Mouse (Mus musculus) embryonic facial prominence, embryonic 13.5 days (tissue): Measurements from ENCODE around the gene Acat2. TPM values are rescaled to one million over a fixed set of nuclear protein-coding genes. Genes with fewer than 3 reads are reported as not detected.

Experiments used
- ATAC-seq: fragments of 200-750 bp; cut with Nextera tagmentation; 2 replicates; pipeline ENCODE4 v1.8.0; 2017; ENCODE audit warnings: low read depth; ENCODE audit not compliant: insufficient number of reproducible peaks, insufficient read depth, low FRiP score, low TSS enrichment
- H3K27ac ChIP-seq: fragments of 300-500 bp; sonication (generic); 2 replicates; pipeline ENCODE4 v1.5.1; 2015; ENCODE audit warnings: moderate library complexity, mild to moderate bottlenecking, inconsistent platforms
- H3K27me3 ChIP-seq: fragments of 300-500 bp; sonication (generic); 2 replicates; pipeline ENCODE4 v1.6.1; 2015; ENCODE audit warnings: mild to moderate bottlenecking, inconsistent platforms
- H3K36me3 ChIP-seq: fragments of 300-500 bp; sonication (generic); 2 replicates; pipeline ENCODE4 v1.6.1; 2015; ENCODE audit warnings: mild to moderate bottlenecking, inconsistent platforms
- H3K4me1 ChIP-seq: fragments of 300-500 bp; sonication (generic); 2 replicates; pipeline ENCODE4 v1.6.1; 2015; ENCODE audit warnings: inconsistent platforms
- H3K4me2 ChIP-seq: fragments of 300-500 bp; sonication (generic); 2 replicates; pipeline ENCODE4 v1.6.1; 2015; ENCODE audit warnings: moderate library complexity, mild to moderate bottlenecking, inconsistent platforms
- H3K4me3 ChIP-seq: fragments of 300-500 bp; sonication (generic); 2 replicates; pipeline ENCODE4 v1.5.1; 2015; ENCODE audit warnings: mild to moderate bottlenecking, inconsistent platforms
- H3K9ac ChIP-seq: fragments of 300-500 bp; sonication (generic); 2 replicates; pipeline ENCODE4 v1.6.1; 2015; ENCODE audit warnings: mild to moderate bottlenecking, inconsistent platforms
- H3K9me3 ChIP-seq: fragments of 300-500 bp; sonication (generic); 2 replicates; pipeline ENCODE4 v1.6.1; 2016; ENCODE audit warnings: inconsistent platforms
- WGBS: fragments of 180-500 bp; shearing (Covaris S2); methylation state at CpG from one replicate; pipeline ENCODE4 v1.1.7; 2015; ENCODE audit warnings: mixed read lengths; 5-methylcytosine and 5-hydroxymethylcytosine counted together
- polyA plus RNA-seq: library from polyadenylated mRNA; unstranded; fragments of >200 nt; fragmentation: Nextera tagmentation; extraction: Ambion mirVana; gene quantifications from 2 replicates; pipeline ENCODE4 v1.2.1, GENCODE M21; 2015

Acat2 gene
- polyA plus RNA-seq, 1 experiment from 2014 or later: 218 TPM

- H3K27me3 ChIP-seq: no peaks in the 10 kb centered on the region
- no peaks in the 10 kb centered on the region for H3K9me3 ChIP-seq
- no peak overlapping the region for H3K9ac ChIP-seq
- peaks cover 69% of the 10 kb centered on the region for H3K36me3 ChIP-seq
- no peak overlapping the region for H3K4me2 ChIP-seq
- ATAC-seq: no peak
- WGBS: 92% methylated on average over 3 of the region's 3 CpGs
- no peaks in the 10 kb centered on the region for H3K4me1 ChIP-seq
- H3K27ac ChIP-seq: no peak overlapping the region
- H3K4me3 ChIP-seq: no peak overlapping the region
Observed at GRCm38 (mm10) chr17:12925001-12925400, 35.5 kb downstream of the Acat2 start.

GRCm38 (mm10) chr17:12921073-12921472, 39.5 kb downstream of the Acat2 start:
- Histone ChIP-seq H3K4me1 (no peaks in the 10 kb centered on the region), H3K27ac (no peak overlapping the region), H3K36me3 (peaks cover 75% of the 10 kb centered on the region), H3K9ac (no peak overlapping the region), H3K27me3 (no peaks in the 10 kb centered on the region), H3K4me3 (no peak overlapping the region), H3K4me2 (no peak overlapping the region), H3K9me3 (no peaks in the 10 kb centered on the region)
- 95% methylated on average over 1 of the region's 1 CpGs for WGBS
- ATAC-seq: no peak

GRCm38 (mm10) chr17:12916588-12917380, 43.8 kb downstream of the Acat2 start:
- H3K36me3 ChIP-seq: peaks cover 59% of the 10 kb centered on the region
- H3K9ac ChIP-seq: peak overlapping the region; percentile 99
- H3K4me2 ChIP-seq: peak overlapping the region; percentile 77
- H3K4me3 ChIP-seq: peak overlapping the region; percentile 92
- no peaks in the 10 kb centered on the region for H3K27me3 ChIP-seq
- WGBS: under 1% methylated on average over 40 of the region's 40 CpGs
- ATAC-seq: peak; percentile 43
- H3K9me3 ChIP-seq: no peaks in the 10 kb centered on the region
- H3K27ac ChIP-seq: peak overlapping the region; percentile 92
- peaks cover 8% of the 10 kb centered on the region; the same call in 1 of the 2 replicates for H3K4me1 ChIP-seq

DNA sequence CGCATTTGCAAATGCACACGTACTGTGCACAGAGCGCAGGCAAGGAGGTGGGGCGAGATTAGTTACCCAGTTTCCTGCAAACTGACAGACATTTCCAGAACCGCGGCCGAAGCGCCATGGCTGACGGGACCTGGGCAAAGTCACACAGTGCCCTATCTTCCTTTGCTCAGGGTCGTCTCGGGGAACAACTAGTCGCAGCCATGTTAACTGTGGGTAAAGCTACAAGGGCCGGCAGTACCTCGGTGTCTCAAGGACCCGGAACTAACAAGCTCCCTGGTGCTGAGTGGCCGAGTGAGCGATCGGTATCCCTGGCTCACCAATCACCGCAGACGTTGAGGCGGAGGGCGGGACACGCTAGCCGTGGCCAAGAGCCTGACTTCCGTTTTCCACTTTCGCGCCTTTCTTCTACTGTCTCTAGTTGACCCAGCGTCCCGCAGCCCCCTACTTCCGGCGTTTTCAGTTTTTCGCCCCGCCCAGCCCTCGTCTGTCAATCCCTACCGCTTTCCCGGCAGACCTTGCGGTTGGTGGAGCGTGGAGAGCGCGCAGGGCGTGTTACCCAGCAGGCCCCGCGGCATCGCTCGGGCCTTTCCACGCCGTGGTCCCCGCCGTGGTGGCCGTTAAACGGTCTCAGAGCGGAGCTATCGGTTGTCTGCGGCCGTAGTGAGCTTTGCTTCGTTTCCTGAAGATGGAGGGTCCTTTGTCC, 44.5 kb downstream of the Acat2 start, which contains the start of gene Mrpl18:
TSS of gene Mrpl18 (minus strand) at position 465 of the 703 bp plus-strand sequence.
- Histone ChIP-seq H3K27ac (peak within 1 kb of the TSS; percentile 92), H3K4me3 (peak within 1 kb of the TSS; percentile 92), H3K36me3 (peaks cover 59% of the 10 kb centered on the region), H3K9ac (peak within 1 kb of the TSS; percentile 99), H3K4me1 (peaks cover 8% of the 10 kb centered on the region; the same call in 1 of the 2 replicates), H3K9me3 (no peaks in the 10 kb centered on the region), H3K27me3 (no peaks in the 10 kb centered on the region), H3K4me2 (peak within 1 kb of the TSS; percentile 85)
- ATAC-seq: peak; percentile 100
- under 1% methylated on average over 56 of the region's 56 CpGs for WGBS

DNA sequence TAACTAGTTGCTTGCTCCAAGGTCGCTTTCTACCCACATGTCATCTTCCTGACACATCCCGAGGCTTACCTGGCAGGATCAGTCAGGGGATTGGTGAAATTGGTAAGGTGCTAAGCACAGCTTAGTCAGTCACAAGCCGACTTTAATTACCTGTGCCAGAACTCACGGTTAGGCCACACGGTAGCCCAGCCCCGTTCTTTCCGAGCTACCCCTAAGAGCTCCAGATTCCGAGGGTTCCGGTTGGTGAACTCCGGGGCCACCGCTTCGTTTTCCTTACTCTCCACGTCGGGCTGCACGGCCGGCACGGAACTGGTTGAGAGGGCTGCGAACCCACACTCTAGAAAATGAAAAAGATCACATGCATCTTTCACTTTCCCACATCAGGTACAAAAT, 45.1 kb downstream of the Acat2 start, which contains the start of gene Tcp1:
TSS of gene Tcp1 (plus strand) at position 214 of the 393 bp plus-strand sequence.
- no peak for ATAC-seq
- Histone ChIP-seq H3K4me1 (peaks cover 8% of the 10 kb centered on the region; the same call in 1 of the 2 replicates), H3K4me2 (peak within 1 kb of the TSS; percentile 85), H3K9me3 (no peaks in the 10 kb centered on the region), H3K4me3 (peak within 1 kb of the TSS; percentile 92), H3K36me3 (peaks cover 59% of the 10 kb centered on the region), H3K27ac (peak within 1 kb of the TSS; percentile 92), H3K9ac (peak within 1 kb of the TSS; percentile 99), H3K27me3 (no peaks in the 10 kb centered on the region)
- WGBS: under 1% methylated on average over 18 of the region's 18 CpGs

- 88% methylated on average over 8 of the region's 8 CpGs for whole genome bisulfite sequencing
- ATAC-seq: no peak
- H3K36me3 ChIP-seq: peaks cover 49% of the 10 kb centered on the region
Observed at GRCm38 (mm10) chr17:12910391-12910790, 50.2 kb downstream of the Acat2 start.

GRCm38 (mm10) chr17:12909361-12910280, 50.9 kb downstream of the Acat2 start, which contains the start of gene Pnldc1:
Gene Pnldc1, minus strand, starts transcription at chr17:12910230.
- Histone ChIP-seq H3K9me3 (no peaks in the 10 kb centered on the region), H3K4me1 (no peaks in the 10 kb centered on the region; the same call in none of the 2 replicates), H3K4me2 (no peak within 1 kb of the TSS), H3K36me3 (peaks cover 56% of the 10 kb centered on the region), H3K4me3 (no peak within 1 kb of the TSS), H3K27me3 (no peaks in the 10 kb centered on the region), H3K27ac (0 out of 2 replicates have a peak within 1 kb of the TSS, but pooled peaks have one; percentile 7), H3K9ac (0 out of 2 replicates have a peak within 1 kb of the TSS, but pooled peaks have one; percentile 27)
- ATAC-seq: no peak
- WGBS: 79% methylated on average over 35 of the region's 35 CpGs

More at GRCm38 (mm10) chr17:12910391-12910790, 50.2 kb downstream of the Acat2 start:
- H3K9ac ChIP-seq: no peak overlapping the region
- no peak overlapping the region for H3K4me3 ChIP-seq
- no peak overlapping the region for H3K4me2 ChIP-seq
- no peaks in the 10 kb centered on the region for H3K27me3 ChIP-seq
- H3K4me1 ChIP-seq: peaks cover 8% of the 10 kb centered on the region; the same call in 1 of the 2 replicates
- H3K27ac ChIP-seq: no peak overlapping the region
- H3K9me3 ChIP-seq: no peaks in the 10 kb centered on the region

DNA sequence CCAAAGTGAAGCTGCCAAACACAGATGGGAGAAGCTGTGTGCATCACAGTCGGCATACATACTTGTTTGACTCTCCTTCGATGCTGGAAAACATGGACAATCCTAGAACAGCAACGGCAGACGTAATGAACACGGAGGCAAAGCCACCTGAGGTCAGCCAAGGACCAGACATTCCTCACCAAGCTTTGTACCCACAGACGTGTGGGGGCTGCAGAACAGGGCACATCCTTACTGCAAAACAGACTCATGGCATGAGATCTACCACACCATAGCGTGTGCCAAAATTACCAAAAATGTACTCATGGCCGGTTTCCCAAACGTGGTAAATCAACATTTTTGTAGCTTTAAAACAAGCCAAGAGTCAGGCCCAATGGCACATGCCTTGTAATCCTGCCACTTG, 54.1 kb downstream of the Acat2 start:
- no peak overlapping the region for H3K9ac ChIP-seq
- no peak for ATAC-seq
- no peaks in the 10 kb centered on the region for H3K27me3 ChIP-seq
- no peaks in the 10 kb centered on the region for H3K9me3 ChIP-seq
- 90% methylated on average over 9 of the region's 9 CpGs for WGBS
- H3K4me3 ChIP-seq: no peak overlapping the region
- peaks cover 40% of the 10 kb centered on the region for H3K36me3 ChIP-seq
- no peak overlapping the region for H3K27ac ChIP-seq
- H3K4me1 ChIP-seq: peaks cover 10% of the 10 kb centered on the region
- H3K4me2 ChIP-seq: no peak overlapping the region

- Histone ChIP-seq H3K36me3 (peaks cover 40% of the 10 kb centered on the region), H3K9me3 (no peaks in the 10 kb centered on the region), H3K4me1 (peaks cover 10% of the 10 kb centered on the region), H3K4me3 (no peak overlapping the region), H3K9ac (no peak overlapping the region), H3K27ac (no peak overlapping the region), H3K4me2 (no peak overlapping the region), H3K27me3 (no peaks in the 10 kb centered on the region)
- no peak for ATAC-seq
- WGBS: 86% methylated on average over 4 of the region's 4 CpGs
Observed at GRCm38 (mm10) chr17:12905810-12906209, 54.7 kb downstream of the Acat2 start.

DNA sequence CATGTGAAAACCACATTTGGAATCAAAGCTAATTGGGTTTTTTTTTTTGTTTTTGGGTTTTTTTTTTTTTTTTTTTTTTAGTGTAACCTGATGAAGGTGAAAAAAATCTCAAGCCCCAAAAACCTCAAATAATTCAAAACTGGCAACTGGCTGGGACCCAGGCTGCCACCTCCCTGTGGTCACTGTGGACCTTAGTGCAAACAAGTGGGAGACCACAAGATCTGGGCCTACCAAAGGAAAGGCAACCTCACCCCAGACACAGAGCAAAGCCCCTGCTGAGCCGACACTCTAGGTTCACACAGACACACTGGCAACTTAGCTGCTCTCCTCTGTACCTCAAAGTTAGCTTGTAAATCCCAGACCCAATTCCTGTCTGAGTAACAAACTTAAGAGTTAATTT, 56.2 kb downstream of the Acat2 start:
- H3K4me2 ChIP-seq: no peak overlapping the region
- no peaks in the 10 kb centered on the region for H3K9me3 ChIP-seq
- no peak overlapping the region for H3K4me3 ChIP-seq
- H3K9ac ChIP-seq: no peak overlapping the region
- no peak for ATAC-seq
- WGBS: 69% methylated on average over 1 of the region's 1 CpGs
- no peak overlapping the region; the same call in 1 of the 2 replicates for H3K27ac ChIP-seq
- peaks cover 46% of the 10 kb centered on the region for H3K36me3 ChIP-seq
- no peaks in the 10 kb centered on the region for H3K27me3 ChIP-seq
- peaks cover 14% of the 10 kb centered on the region for H3K4me1 ChIP-seq
